Mouse (Mus musculus) limb, embryonic 11.5 days (tissue): ENCODE measurements around the gene Trarg1. TPM values are rescaled to one million over a fixed set of nuclear protein-coding genes. Genes with fewer than 3 reads are reported as not detected.
A peak's percentile ranks its signal among the peaks of the same experiment; 100 is the strongest.

Experiments used
- ATAC-seq: fragments of 200-750 bp; cut with Nextera tagmentation; 2 replicates; pipeline ENCODE4 v1.8.0; 2017; ENCODE audit warnings: low read depth; ENCODE audit not compliant: insufficient number of reproducible peaks, low FRiP score, low TSS enrichment
- DNase-seq: peaks from one replicate; pipeline ENCODE4 v3.0.0-alpha.2; 2015; ENCODE audit warnings: low spot score
- H3K27ac ChIP-seq: fragments of 300-500 bp; sonication (generic); replicated peaks from 2 replicates; pipeline ENCODE4 v1.5.1; 2014; ENCODE audit warnings: low read depth, mild to moderate bottlenecking, low read length
- H3K27me3 ChIP-seq: fragments of 300-500 bp; sonication (generic); 2 replicates; pipeline ENCODE4 v1.6.1; 2014; ENCODE audit warnings: mild to moderate bottlenecking, low read length, mixed read lengths; ENCODE audit not compliant: control insufficient read depth, insufficient read depth
- H3K36me3 ChIP-seq: fragments of 300-500 bp; sonication (generic); 2 replicates; pipeline ENCODE4 v1.6.1; 2014; ENCODE audit warnings: mild to moderate bottlenecking, low read length, moderate library complexity, mixed read lengths; ENCODE audit not compliant: control insufficient read depth, insufficient read depth
- H3K4me1 ChIP-seq: fragments of 300-500 bp; sonication (generic); 2 replicates; pipeline ENCODE4 v1.6.1; 2014; ENCODE audit warnings: low read length, mixed read lengths; ENCODE audit not compliant: control insufficient read depth, insufficient read depth
- H3K4me2 ChIP-seq: fragments of 300-500 bp; sonication (generic); 2 replicates; pipeline ENCODE4 v1.6.1; 2014; ENCODE audit warnings: low read depth, mild to moderate bottlenecking, moderate library complexity; ENCODE audit not compliant: severe bottlenecking
- H3K4me3 ChIP-seq: fragments of 300-500 bp; sonication (generic); 2 replicates; pipeline ENCODE4 v1.5.1; 2014; ENCODE audit warnings: low read depth, low read length
- H3K9ac ChIP-seq: fragments of 300-500 bp; sonication (generic); 2 replicates; pipeline ENCODE4 v1.6.1; 2014; ENCODE audit warnings: mild to moderate bottlenecking, low read length
- H3K9me3 ChIP-seq: fragments of 300-500 bp; sonication (generic); 2 replicates; pipeline ENCODE4 v1.6.1; 2016; ENCODE audit warnings: low read length; ENCODE audit not compliant: control insufficient read depth
- WGBS: fragments of 180-500 bp; shearing (Covaris S2); extraction: QIAGEN DNeasy Blood & Tissue Kit; methylation state at CpG from one replicate; pipeline ENCODE4 v1.1.7; 2014; 5-methylcytosine and 5-hydroxymethylcytosine counted together
- polyA plus RNA-seq: library from polyadenylated mRNA; unstranded; fragments of >200 nt; fragmentation: Nextera tagmentation; extraction: Ambion mirVana; gene quantifications from 2 replicates; pipeline ENCODE4 v1.2.1, GENCODE M21; 2014

Gene Trarg1
- polyA plus RNA-seq, 1 experiment from 2014 or later: 0.08 TPM

GRCm38 (mm10) chr11:76666002-76666649, 13.5 kb upstream of the Trarg1 start:
- Histone ChIP-seq H3K36me3 (no peaks in the 10 kb centered on the region), H3K27ac (no peak overlapping the region), H3K9ac (peak overlapping the region; percentile 38; the same call in 1 of the 2 replicates), H3K9me3 (no peaks in the 10 kb centered on the region), H3K27me3 (peaks cover 16% of the 10 kb centered on the region), H3K4me2 (peak overlapping the region; percentile 60), H3K4me1 (peaks cover 8% of the 10 kb centered on the region), H3K4me3 (peak overlapping the region; percentile 25)
- 8% methylated on average over 35 of the region's 35 CpGs for WGBS
- DNase-seq (peak; percentile 60), ATAC-seq (no peak)

- H3K9me3 ChIP-seq: no peaks in the 10 kb centered on the region
- H3K4me1 ChIP-seq: peaks cover 11% of the 10 kb centered on the region
- peaks cover 33% of the 10 kb centered on the region for H3K27me3 ChIP-seq
- WGBS: 21% methylated on average over 4 of the region's 4 CpGs
- H3K4me2 ChIP-seq: no peak overlapping the region
- H3K9ac ChIP-seq: no peak overlapping the region
- H3K4me3 ChIP-seq: no peak overlapping the region
- ATAC-seq (no peak), DNase-seq (no peak)
- no peak overlapping the region for H3K27ac ChIP-seq
- H3K36me3 ChIP-seq: no peaks in the 10 kb centered on the region
Observed at GRCm38 (mm10) chr11:76667807-76668206, 11.8 kb upstream of the Trarg1 start.

- ATAC-seq (no peak), DNase-seq (no peak)
- H3K9ac ChIP-seq: peak within 1 kb of the TSS; percentile 58
- no peaks in the 10 kb centered on the region for H3K36me3 ChIP-seq
- peaks cover 6% of the 10 kb centered on the region; the same call in 1 of the 2 replicates for H3K4me1 ChIP-seq
- H3K27ac ChIP-seq: no peak within 1 kb of the TSS
- peak within 1 kb of the TSS; percentile 78 for H3K4me2 ChIP-seq
- H3K9me3 ChIP-seq: no peaks in the 10 kb centered on the region
- peaks cover 43% of the 10 kb centered on the region for H3K27me3 ChIP-seq
- peak within 1 kb of the TSS; percentile 36 for H3K4me3 ChIP-seq
- 57% methylated on average over 15 of the region's 15 CpGs for WGBS
Observed at GRCm38 (mm10) chr11:76671871-76672475, 7.6 kb upstream of the Trarg1 start, which contains the start of gene Bhlha9. Gene Bhlha9, plus strand, starts transcription at chr11:76672470.

- ATAC-seq (0 out of 2 replicates have a peak, but pooled peaks have one; percentile 24), DNase-seq (peak; percentile 61)
- Histone ChIP-seq H3K27me3 (peaks cover 40% of the 10 kb centered on the region), H3K9me3 (no peaks in the 10 kb centered on the region), H3K4me2 (peak overlapping the region; percentile 78), H3K9ac (peak overlapping the region; percentile 58), H3K4me3 (peak overlapping the region; percentile 36), H3K27ac (no peak overlapping the region), H3K4me1 (peaks cover 6% of the 10 kb centered on the region; the same call in 1 of the 2 replicates), H3K36me3 (no peaks in the 10 kb centered on the region)
- 3% methylated on average over 64 of the region's 64 CpGs for WGBS
Observed at GRCm38 (mm10) chr11:76672561-76673384, 6.8 kb upstream of the Trarg1 start.

GRCm38 (mm10) chr11:76674199-76674598, 5.4 kb upstream of the Trarg1 start:
- Histone ChIP-seq H3K4me3 (0 out of 2 replicates have a peak overlapping the region, but pooled peaks have one; percentile 1), H3K9ac (no peak overlapping the region), H3K9me3 (no peaks in the 10 kb centered on the region), H3K4me1 (peaks cover 6% of the 10 kb centered on the region; the same call in 1 of the 2 replicates), H3K27me3 (peaks cover 40% of the 10 kb centered on the region), H3K36me3 (no peaks in the 10 kb centered on the region), H3K27ac (no peak overlapping the region), H3K4me2 (no peak overlapping the region)
- 42% methylated on average over 8 of the region's 8 CpGs for WGBS
- no peak for ATAC-seq
- no peak for DNase-seq

GRCm38 (mm10) chr11:76674704-76675103, 4.9 kb upstream of the Trarg1 start:
- H3K4me2 ChIP-seq: no peak overlapping the region
- no peaks in the 10 kb centered on the region for H3K9me3 ChIP-seq
- WGBS: 41% methylated on average over 4 of the region's 4 CpGs
- no peak for DNase-seq
- H3K4me1 ChIP-seq: peaks cover 6% of the 10 kb centered on the region; the same call in 1 of the 2 replicates
- H3K36me3 ChIP-seq: no peaks in the 10 kb centered on the region
- no peak for ATAC-seq
- H3K4me3 ChIP-seq: no peak overlapping the region
- no peak overlapping the region for H3K27ac ChIP-seq
- H3K9ac ChIP-seq: no peak overlapping the region
- peaks cover 40% of the 10 kb centered on the region for H3K27me3 ChIP-seq

GRCm38 (mm10) chr11:76685604-76686003, 6.0 kb downstream of the Trarg1 start:
- Histone ChIP-seq H3K4me1 (no peaks in the 10 kb centered on the region), H3K9ac (no peak overlapping the region), H3K27ac (no peak overlapping the region), H3K4me2 (no peak overlapping the region), H3K27me3 (no peaks in the 10 kb centered on the region), H3K36me3 (no peaks in the 10 kb centered on the region), H3K9me3 (no peaks in the 10 kb centered on the region), H3K4me3 (no peak overlapping the region)
- ATAC-seq (no peak), DNase-seq (no peak)
- 73% methylated on average over 2 of the region's 2 CpGs for WGBS

GRCm38 (mm10) chr11:76692096-76692495, 12.5 kb downstream of the Trarg1 start:
- Histone ChIP-seq H3K27ac (no peak overlapping the region), H3K27me3 (no peaks in the 10 kb centered on the region), H3K4me2 (no peak overlapping the region), H3K36me3 (no peaks in the 10 kb centered on the region), H3K4me1 (no peaks in the 10 kb centered on the region), H3K9me3 (no peaks in the 10 kb centered on the region), H3K9ac (no peak overlapping the region), H3K4me3 (no peak overlapping the region)
- WGBS: 81% methylated on average over 3 of the region's 3 CpGs
- ATAC-seq: no peak
- DNase-seq: no peak
